Mouse (Mus musculus) T-helper 17 cell (primary cell): ENCODE data around the gene Ino80d.
"Not testable (repeated sequence)": the region's sequence is repeated elsewhere in the genome, so short reads cannot be mapped to it uniquely, and the experiment has no call there.

ENCODE experiments used
- in situ Hi-C, 2 experiments: fragments of 300-600 bp; cut with MboI, MseI; formaldehyde crosslinking; loops; 1 replicate in 1 of 2; 2 replicates in 1 of 2; pipeline ENCODE4 v1.15.1; 2025; ENCODE audit warnings: high pct_unique_total_duplicates in 2 of 2

Ino80d gene

GRCm38 (mm10) chr1:63114136-63114781 lies at the start of gene Ino80d:
Ino80d (minus strand) TSS chr1:63114667.
- in situ Hi-C loops, result loop anchor here in 1 of 2 experiments (5.0 kb wide), 1 partner anchor 68 kb away; no protein-coding TSS in a partner anchor

GRCm38 (mm10) chr1:63140231-63140630 lies 25.8 kb upstream of the Ino80d start:
- in situ Hi-C loops, result no loop called here

GRCm38 (mm10) chr1:63138586-63138985 lies 24.1 kb upstream of the Ino80d start:
- in situ Hi-C loops, result not testable (repeated sequence)

- in situ Hi-C loops, result no loop called here
Measured at GRCm38 (mm10) chr1:63137971-63138370, 23.5 kb upstream of the Ino80d start.

- in situ Hi-C loops, result no loop called here
Measured at GRCm38 (mm10) chr1:63134530-63134929, 20.1 kb upstream of the Ino80d start.

- in situ Hi-C loops, result no loop called here
Measured at GRCm38 (mm10) chr1:63131766-63132165, 17.3 kb upstream of the Ino80d start.

GRCm38 (mm10) chr1:63130883-63131282 lies 16.4 kb upstream of the Ino80d start:
- in situ Hi-C loops, result no loop called here

GRCm38 (mm10) chr1:63129857-63130690 lies 15.6 kb upstream of the Ino80d start:
- in situ Hi-C loops, result no loop called here

- in situ Hi-C loops, result no loop called here
Measured at GRCm38 (mm10) chr1:63129273-63129672, 14.8 kb upstream of the Ino80d start.

GRCm38 (mm10) chr1:63126206-63126605 lies 11.7 kb upstream of the Ino80d start:
- in situ Hi-C loops, result no loop called here

GRCm38 (mm10) chr1:63123823-63124450 lies 9.5 kb upstream of the Ino80d start:
- in situ Hi-C loops, result no loop called here

GRCm38 (mm10) chr1:63122005-63122404 lies 7.5 kb upstream of the Ino80d start:
- in situ Hi-C loops, result no loop called here

- in situ Hi-C loops, result no loop called here
Measured at GRCm38 (mm10) chr1:63120382-63120781, 5.9 kb upstream of the Ino80d start.

GRCm38 (mm10) chr1:63119675-63120074 lies 5.2 kb upstream of the Ino80d start:
- in situ Hi-C loops, result no loop called here

- in situ Hi-C loops, result no loop called here
Measured at GRCm38 (mm10) chr1:63115540-63115939, 1.1 kb upstream of the Ino80d start.

GRCm38 (mm10) chr1:63115096-63115495 lies 629 bp upstream of the Ino80d start:
- in situ Hi-C loops, result no loop called here

- in situ Hi-C loops, result loop anchor here in 1 of 2 experiments (5.0 kb wide), 1 partner anchor 69 kb away; no protein-coding TSS in a partner anchor
Measured at GRCm38 (mm10) chr1:63113274-63114135, 962 bp downstream of the Ino80d start.

GRCm38 (mm10) chr1:63112865-63113261 lies 1.6 kb downstream of the Ino80d start:
- in situ Hi-C loops, result loop anchor here in 1 of 2 experiments (5.0 kb wide), 1 partner anchor 69 kb away; no protein-coding TSS in a partner anchor

GRCm38 (mm10) chr1:63112151-63112864 lies 2.2 kb downstream of the Ino80d start:
- in situ Hi-C loops, result loop anchor here in 1 of 2 experiments (5.0 kb wide), 1 partner anchor 70 kb away; no protein-coding TSS in a partner anchor

- in situ Hi-C loops, result loop anchor here in 1 of 2 experiments (5.0 kb wide), 1 partner anchor 72 kb away; no protein-coding TSS in a partner anchor
Measured at GRCm38 (mm10) chr1:63110536-63111285, 3.8 kb downstream of the Ino80d start.
